In genomic region chr16:13449491-13449890, GRCm38 (mm10) we compare ENCODE assay signal across 11 mouse cellular contexts.
DNase-seq lines count a peak whose midpoint lies in the region; ATAC-seq lines count a peak whose summit lies in the region.
"Had no signal": no experiment of that assay in that cellular context is flagged by ENCODE, and none has a peak within 500 bp of the region (broad histone marks: within the 10 kb centered on the region; RNA-seq: fewer than 3 reads in every experiment).

No protein-coding gene starts in this region.

- H3K27me3 ChIP-seq in forebrain, embryonic 10.5 days (ENCODE audit: poor library complexity, severe bottlenecking) = peaks cover 98% of the 10 kb centered on the region
- H3K27me3 ChIP-seq in forebrain, embryonic 11.5 days (ENCODE audit: control insufficient read depth, insufficient read depth, low read length) = peaks cover 48% of the 10 kb centered on the region
- H3K27me3 ChIP-seq in lung, embryonic 16.5 days (ENCODE audit: control insufficient read depth, insufficient read depth, low read depth, low read length) = no peaks in the 10 kb centered on the region; the same call in 1 of the 2 replicates
- H3K27me3 ChIP-seq in liver, embryonic 15.5 days = peaks cover 56% of the 10 kb centered on the region

- H3K9me3 ChIP-seq in forebrain, embryonic 10.5 days = no peaks in the 10 kb centered on the region
- no peaks in the 10 kb centered on the region for H3K9me3 ChIP-seq in forebrain, embryonic 11.5 days (ENCODE audit: control insufficient read depth, low read length)
- no peaks in the 10 kb centered on the region for H3K9me3 ChIP-seq in lung, embryonic 16.5 days (ENCODE audit: control insufficient read depth, low read length)
- no peaks in the 10 kb centered on the region for H3K9me3 ChIP-seq in liver, embryonic 15.5 days (replicated peaks)

- H3K4me3 ChIP-seq in forebrain, embryonic 10.5 days = peak overlapping the region; percentile 23
- no peak overlapping the region for H3K4me3 ChIP-seq in forebrain, embryonic 11.5 days (ENCODE audit: low read depth, low read length)
- H3K4me3 ChIP-seq in lung, embryonic 16.5 days (ENCODE audit: low read length) = peak overlapping the region; percentile 64
- peak overlapping the region; percentile 10; the same call in 1 of the 2 replicates for H3K4me3 ChIP-seq in liver, embryonic 15.5 days (replicated peaks)

- 7% methylated on average over 13 of the region's 13 CpGs for WGBS in forebrain, embryonic 10.5 days
- 8% methylated on average over 13 of the region's 13 CpGs for WGBS in forebrain, embryonic 11.5 days
- WGBS in lung, embryonic 16.5 days = 28% methylated on average over 13 of the region's 13 CpGs
- 13% methylated on average over 13 of the region's 13 CpGs for WGBS in liver, embryonic 15.5 days (ENCODE audit: insufficient replicate concordance)

- DNase-seq in forebrain, embryonic 10.5 days (ENCODE audit: extremely low spot score, low spot score) = no peak
- no peak for DNase-seq in forebrain, embryonic 11.5 days (ENCODE audit: low spot score)
- DNase-seq in lung, postnatal 4 days = no peak
- no peak for DNase-seq in T-cell, adult 2 months (ENCODE audit: low spot score)
- no peak for DNase-seq in layer of hippocampus, adult 18-20 months (ENCODE audit: low spot score in 2 of 2)
- no peak for DNase-seq in spleen, adult 12 weeks (ENCODE audit: low spot score)
- DNase-seq: kidney, postnatal 14 days; lung, postnatal 36 days; thymus, postnatal 14 days had no signal

- H3K27ac ChIP-seq in forebrain, embryonic 10.5 days = no peak overlapping the region
- no peak overlapping the region for H3K27ac ChIP-seq in forebrain, embryonic 11.5 days (ENCODE audit: low read depth, low read length)
- no peak overlapping the region for H3K27ac ChIP-seq in lung, embryonic 16.5 days (ENCODE audit: low read length)
- no peak overlapping the region for H3K27ac ChIP-seq in liver, embryonic 15.5 days (replicated peaks)

- H3K36me3 ChIP-seq in forebrain, embryonic 10.5 days (replicated peaks) = no peaks in the 10 kb centered on the region
- H3K36me3 ChIP-seq in forebrain, embryonic 11.5 days (ENCODE audit: control insufficient read depth, insufficient read depth, low read length) = no peaks in the 10 kb centered on the region
- H3K36me3 ChIP-seq in lung, embryonic 16.5 days (ENCODE audit: control insufficient read depth, insufficient read depth, low read length) = no peaks in the 10 kb centered on the region
- no peaks in the 10 kb centered on the region for H3K36me3 ChIP-seq in liver, embryonic 15.5 days (replicated peaks)

- no peak for ATAC-seq in forebrain, embryonic 11.5 days (replicated peaks; ENCODE audit: low FRiP score)
- no peak for ATAC-seq in lung, embryonic 16.5 days (ENCODE audit: low read depth)
- no peak for ATAC-seq in liver, embryonic 15.5 days (ENCODE audit: insufficient read depth)

- peaks cover 69% of the 10 kb centered on the region for H3K4me1 ChIP-seq in forebrain, embryonic 10.5 days
- H3K4me1 ChIP-seq in forebrain, embryonic 11.5 days (replicated peaks; ENCODE audit: control insufficient read depth, insufficient read depth, low read length) = peaks cover 14% of the 10 kb centered on the region; the same call in 1 of the 2 replicates
- H3K4me1 ChIP-seq in lung, embryonic 16.5 days (replicated peaks; ENCODE audit: control insufficient read depth, insufficient read depth, low read length) = peaks cover 14% of the 10 kb centered on the region
- H3K4me1 ChIP-seq in liver, embryonic 15.5 days (replicated peaks) = peaks cover 21% of the 10 kb centered on the region

- H3K9ac ChIP-seq in forebrain, embryonic 11.5 days (ENCODE audit: low read length) = no peak overlapping the region
- H3K9ac ChIP-seq in lung, embryonic 16.5 days (ENCODE audit: low read length) = no peak overlapping the region
- no peak overlapping the region for H3K9ac ChIP-seq in liver, embryonic 15.5 days

- no peak overlapping the region for H3K4me2 ChIP-seq in forebrain, embryonic 11.5 days (ENCODE audit: low read depth, low read length, severe bottlenecking)
- peak overlapping the region; percentile 97; the same call in 1 of the 2 replicates for H3K4me2 ChIP-seq in lung, embryonic 16.5 days (ENCODE audit: low read depth, low read length)
- peak overlapping the region; percentile 88 for H3K4me2 ChIP-seq in liver, embryonic 15.5 days
